Mouse (Mus musculus) layer of hippocampus, adult 2 months (tissue): ENCODE results near the gene Map3k5. TPM values are rescaled to one million over a fixed set of nuclear protein-coding genes. Genes with fewer than 3 reads are reported as not detected.

Experiments used
- DNase-seq, 2 experiments: peaks; one replicate each; pipeline ENCODE4 v3.0.0; 2022; ENCODE audit warnings: low spot score in 2 of 2
- H3K27ac ChIP-seq: fragments of 200-600 bp; 2 replicates; pipeline ENCODE4 v1.8.1; 2022
- H3K4me3 ChIP-seq: fragments of 200-600 bp; 2 replicates; pipeline ENCODE4 v1.8.1; 2022; ENCODE audit warnings: mild to moderate bottlenecking
- CTCF ChIP-seq: fragments of 200-600 bp; conservative IDR thresholded peaks from 2 replicates; pipeline ENCODE4 v1.8.1; 2022; ENCODE audit warnings: antibody characterized with exemption, mild to moderate bottlenecking, moderate library complexity
- total RNA-seq, 2 experiments: library from RNA; stranded (reverse); gene quantifications; 2 replicates each; pipeline ENCODE4 v1.2.3; 2021

The Map3k5 gene
- total RNA-seq, 2 experiments from 2014 or later: 30.6 to 33.1 TPM

DNA sequence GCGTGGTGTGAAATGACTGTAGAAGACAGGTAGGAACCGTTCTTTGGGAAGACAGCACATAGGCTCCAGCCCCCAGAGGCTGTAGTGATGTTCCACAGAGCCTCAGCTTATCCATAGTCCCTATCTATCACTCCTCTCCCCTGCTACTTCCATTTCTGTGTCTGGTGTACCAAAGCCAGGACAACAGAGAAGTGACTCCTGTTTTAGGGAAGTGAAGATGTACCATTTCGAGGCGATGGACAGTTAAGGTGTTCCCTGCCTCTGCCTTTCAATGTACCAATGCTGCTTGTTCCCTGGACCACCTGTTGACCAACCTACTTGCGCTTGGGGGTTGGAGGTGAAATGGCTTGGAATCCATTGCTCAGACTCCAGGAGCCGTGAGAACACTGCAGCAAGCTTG, 75.0 kb downstream of the Map3k5 start:
- H3K4me3 ChIP-seq: no peak overlapping the region
- H3K27ac ChIP-seq: no peak overlapping the region
- no peak for TF ChIP-seq CTCF
- no peak for DNase-seq

- no peak overlapping the region for H3K4me3 ChIP-seq
- DNase-seq: no peak
- no peak overlapping the region for H3K27ac ChIP-seq
- no peak for TF ChIP-seq CTCF
Measured at GRCm38 (mm10) chr10:20010018-20010417, 75.7 kb downstream of the Map3k5 start.

- peak; percentile 19 to 32 for DNase-seq
- TF ChIP-seq CTCF: no peak
- Histone ChIP-seq H3K27ac (peak overlapping the region; percentile 21), H3K4me3 (peak overlapping the region; percentile 26; the same call in 1 of the 2 replicates)
Measured at GRCm38 (mm10) chr10:20018406-20018805, 84.1 kb downstream of the Map3k5 start.

DNA sequence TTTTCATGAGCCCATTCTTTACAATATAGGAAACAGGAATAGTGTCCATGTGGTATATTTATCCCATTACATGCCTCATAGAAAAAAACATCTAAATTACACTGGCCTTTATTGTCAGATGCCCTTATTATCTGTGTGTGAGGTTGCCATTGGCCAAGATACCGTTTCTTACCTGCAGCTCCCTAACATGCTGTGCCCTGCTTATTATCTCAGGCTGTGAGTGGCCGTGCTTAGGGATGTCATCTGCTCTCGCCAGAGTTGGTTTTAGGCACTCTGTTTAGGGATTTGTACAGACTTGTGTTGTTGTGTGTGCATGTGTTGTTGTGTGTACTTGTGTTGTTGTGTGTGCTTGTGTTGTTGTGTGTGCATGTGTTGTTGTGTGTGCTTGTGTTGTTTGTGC, 84.5 kb downstream of the Map3k5 start:
- Histone ChIP-seq H3K4me3 (peak overlapping the region; percentile 26; the same call in 1 of the 2 replicates), H3K27ac (peak overlapping the region; percentile 21)
- DNase-seq: no peak
- TF ChIP-seq CTCF: no peak

GRCm38 (mm10) chr10:20021256-20021655, 87.0 kb downstream of the Map3k5 start:
- H3K4me3 ChIP-seq: no peak overlapping the region
- H3K27ac ChIP-seq: no peak overlapping the region
- TF ChIP-seq CTCF: no peak
- DNase-seq: no peak

DNA sequence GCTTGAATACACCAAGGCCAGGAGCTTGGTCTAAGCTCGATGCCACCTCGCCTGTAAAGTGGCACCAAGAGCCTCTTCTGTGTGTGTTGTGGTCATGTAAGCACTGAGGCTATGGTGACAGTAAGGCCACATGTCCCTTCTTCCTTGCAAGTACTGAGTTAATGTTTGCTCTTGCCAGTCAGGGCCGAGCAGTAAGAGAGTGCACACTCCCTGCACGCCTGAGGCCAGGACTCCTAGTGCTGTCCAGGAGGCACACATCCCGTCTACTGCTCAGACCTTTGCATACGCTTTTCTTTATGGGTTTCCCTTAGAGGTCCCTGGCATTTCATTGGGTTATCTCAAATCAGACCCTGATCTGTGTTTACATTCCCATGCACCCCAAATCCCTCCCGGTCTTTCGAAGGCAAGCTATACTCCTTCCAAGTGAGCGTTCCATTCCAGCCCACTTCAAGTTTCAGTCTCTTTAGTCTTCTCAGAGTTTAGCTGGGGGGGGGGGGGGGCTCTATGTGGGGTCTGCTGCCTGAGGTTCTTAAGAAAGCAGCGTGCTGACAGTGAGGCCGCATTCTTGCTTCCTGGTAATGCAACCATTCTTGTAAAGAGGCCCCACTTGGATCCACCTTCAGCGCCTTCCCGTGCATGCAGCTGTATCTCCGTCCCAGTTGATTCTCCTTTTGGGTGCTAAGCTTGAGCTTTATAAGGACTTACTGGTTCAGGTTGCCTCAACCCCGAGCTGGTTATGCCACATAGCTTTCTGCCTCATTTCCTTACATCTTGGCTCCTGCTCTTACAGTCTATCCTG, 87.6 kb downstream of the Map3k5 start:
- Histone ChIP-seq H3K27ac (no peak overlapping the region), H3K4me3 (no peak overlapping the region)
- no peak for TF ChIP-seq CTCF
- no peak for DNase-seq

DNA sequence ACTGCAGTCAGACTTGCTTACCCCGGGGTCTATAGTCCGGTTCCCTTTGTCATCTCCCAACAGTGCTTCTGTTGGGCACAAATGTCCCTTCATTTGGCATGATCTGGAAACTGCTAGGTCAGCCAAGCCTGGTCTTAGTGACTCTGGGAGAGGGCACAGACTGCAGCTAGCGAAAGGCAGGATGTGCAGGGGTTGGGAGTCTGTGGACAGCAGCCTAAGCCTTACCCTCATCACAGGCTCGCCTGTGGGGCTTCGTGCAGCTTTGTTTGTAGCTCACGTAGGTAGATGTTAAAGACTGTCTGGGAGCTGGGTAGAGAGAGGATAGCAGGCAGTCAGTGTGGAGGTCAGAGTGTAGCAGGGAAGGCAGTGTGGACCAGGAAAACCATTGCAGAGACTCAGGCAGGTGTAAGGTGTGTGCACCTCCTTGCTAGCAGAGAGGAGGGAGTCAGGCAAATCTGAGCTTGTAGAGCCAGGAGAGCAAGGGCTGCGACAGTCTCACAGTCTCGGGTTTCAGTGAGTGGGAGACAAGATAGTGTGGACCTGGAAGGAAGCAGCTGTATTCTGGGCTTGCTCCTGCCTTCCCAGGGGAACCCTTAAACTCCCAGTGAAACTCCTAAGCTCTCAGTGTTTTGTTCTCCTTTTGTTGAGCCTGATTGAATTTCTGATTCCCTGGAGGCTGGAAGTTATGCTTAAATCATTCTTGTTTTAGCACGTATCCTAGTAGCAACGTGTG, 88.5 kb downstream of the Map3k5 start:
- no peak for TF ChIP-seq CTCF
- no peak overlapping the region for H3K4me3 ChIP-seq
- no peak overlapping the region for H3K27ac ChIP-seq
- no peak for DNase-seq

DNA sequence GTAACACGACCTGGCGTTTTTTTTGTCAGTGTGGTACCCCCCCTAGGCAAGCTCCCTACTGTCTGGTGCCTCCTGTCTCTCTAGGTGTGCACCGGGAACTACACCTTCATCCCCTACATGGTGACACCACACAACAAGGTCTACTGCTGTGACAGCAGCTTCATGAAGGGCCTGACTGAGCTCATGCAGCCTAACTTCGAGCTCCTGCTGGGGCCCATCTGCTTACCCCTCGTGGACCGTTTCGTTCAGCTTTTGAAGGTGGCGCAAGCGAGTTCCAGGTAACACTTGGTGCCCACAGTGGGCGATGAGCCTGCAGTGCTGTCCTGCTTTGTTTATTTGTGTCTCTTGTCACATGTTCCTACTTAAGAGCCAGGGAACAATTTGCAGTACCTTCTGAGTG, 89.3 kb downstream of the Map3k5 start:
- no peak overlapping the region for H3K4me3 ChIP-seq
- no peak overlapping the region for H3K27ac ChIP-seq
- no peak for DNase-seq
- no peak for TF ChIP-seq CTCF

- DNase-seq: no peak
- H3K4me3 ChIP-seq: no peak overlapping the region
- no peak for TF ChIP-seq CTCF
- H3K27ac ChIP-seq: no peak overlapping the region
Measured at GRCm38 (mm10) chr10:20024891-20025290, 90.6 kb downstream of the Map3k5 start.

- TF ChIP-seq CTCF: no peak
- Histone ChIP-seq H3K27ac (no peak overlapping the region), H3K4me3 (no peak overlapping the region)
- no peak for DNase-seq
Measured at GRCm38 (mm10) chr10:20025781-20026520, 91.7 kb downstream of the Map3k5 start.

GRCm38 (mm10) chr10:20030703-20031102, 96.4 kb downstream of the Map3k5 start:
- TF ChIP-seq CTCF: no peak
- no peak for DNase-seq
- Histone ChIP-seq H3K27ac (no peak overlapping the region), H3K4me3 (no peak overlapping the region)

GRCm38 (mm10) chr10:20031936-20032335, 97.7 kb downstream of the Map3k5 start:
- Histone ChIP-seq H3K4me3 (no peak overlapping the region), H3K27ac (no peak overlapping the region)
- no peak for TF ChIP-seq CTCF
- peak; percentile 41 to 48 for DNase-seq

DNA sequence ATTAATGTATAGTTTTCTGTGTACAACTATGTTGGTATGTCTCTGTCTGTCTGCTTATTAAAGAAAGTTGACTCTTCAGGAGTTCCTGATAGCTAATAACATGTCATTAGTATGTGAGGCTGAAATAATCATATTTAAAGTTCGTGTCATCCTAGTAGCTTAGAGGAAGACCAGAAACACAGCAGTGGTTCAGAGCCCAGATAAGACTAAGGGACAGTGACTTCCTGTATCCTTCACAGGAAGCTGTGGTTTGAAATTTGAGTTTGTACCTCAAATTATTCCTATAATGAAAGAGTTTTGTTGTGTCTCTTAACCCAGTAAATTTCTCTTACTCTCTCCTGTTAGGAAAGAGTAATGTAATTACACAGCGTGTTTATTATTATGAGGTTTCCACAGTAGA, 102.1 kb downstream of the Map3k5 start:
- H3K4me3 ChIP-seq: no peak overlapping the region
- H3K27ac ChIP-seq: no peak overlapping the region
- no peak for DNase-seq
- no peak for TF ChIP-seq CTCF

DNA sequence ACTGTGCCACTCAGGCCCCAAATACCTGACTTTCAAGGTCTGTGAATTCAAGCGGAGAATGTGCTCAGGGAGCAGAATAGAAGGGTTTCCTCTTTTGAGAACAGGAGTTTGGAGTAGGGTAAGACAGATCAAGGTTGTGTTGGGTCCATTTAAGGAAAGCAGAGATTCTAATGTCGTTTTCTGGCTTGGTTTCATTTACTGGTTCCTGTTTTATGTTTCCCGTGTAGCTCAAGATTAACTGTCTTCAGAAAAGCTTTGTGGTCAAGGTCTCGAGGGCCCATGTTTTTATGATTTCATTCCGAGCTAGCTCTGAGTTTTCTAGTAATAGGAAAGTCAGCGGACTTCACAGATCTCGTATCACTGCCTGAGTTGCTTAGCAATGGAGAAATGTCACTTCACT, 102.6 kb downstream of the Map3k5 start:
- no peak overlapping the region for H3K4me3 ChIP-seq
- no peak for DNase-seq
- no peak for TF ChIP-seq CTCF
- H3K27ac ChIP-seq: no peak overlapping the region
